Mouse (Mus musculus) hindbrain, embryonic 10.5 days (tissue): ENCODE results near the gene Ss18l2. TPM values are rescaled to one million over a fixed set of nuclear protein-coding genes. Genes with fewer than 3 reads are reported as not detected.

ENCODE experiments used
- polyA plus RNA-seq: library from polyadenylated mRNA; unstranded; fragments of >200 nt; fragmentation: Nextera tagmentation; extraction: Ambion mirVana; gene quantifications from 2 replicates; pipeline ENCODE4 v1.2.1, GENCODE M21; 2016

The Ss18l2 gene
- polyA plus RNA-seq, 1 experiment from 2014 or later = 112 TPM

Other genes starting within 250 kb of the Ss18l2 start
- 1.7 and 2.4 TPM in 2 replicates for gene Cck, start 214.6 kb upstream of the Ss18l2 start, polyA plus RNA-seq
- gene Lyzl4, start 68.2 kb upstream of the Ss18l2 start, polyA plus RNA-seq = not detected in 2 replicates
- gene Vipr1, start 67.6 kb upstream of the Ss18l2 start, polyA plus RNA-seq = 0.41 and 0.43 TPM in 2 replicates
- 17.8 and 18.2 TPM in 2 replicates for gene Sec22c, start 4.8 kb upstream of the Ss18l2 start, polyA plus RNA-seq
- 45.9 and 57.6 TPM in 2 replicates for gene Nktr, start 8.8 kb downstream of the Ss18l2 start, polyA plus RNA-seq
- gene Zfp651, start 49.0 kb downstream of the Ss18l2 start, polyA plus RNA-seq = 5.5 and 8.4 TPM in 2 replicates
- gene Klhl40, start 67.3 kb downstream of the Ss18l2 start, polyA plus RNA-seq = 0.06 and 0.16 TPM in 2 replicates
- gene Hhatl, start 82.2 kb downstream of the Ss18l2 start, polyA plus RNA-seq = not detected in 2 replicates
- 2.6 and 2.7 TPM in 2 replicates for gene Ccdc13, start 129.1 kb downstream of the Ss18l2 start, polyA plus RNA-seq
- 201 and 236 TPM in 2 replicates for gene Higd1a, start 148.0 kb downstream of the Ss18l2 start, polyA plus RNA-seq
- 0.51 and 0.89 TPM in 2 replicates for gene Ackr2, start 188.0 kb downstream of the Ss18l2 start, polyA plus RNA-seq
- not detected in 2 replicates for gene Cyp8b1, start 206.0 kb downstream of the Ss18l2 start, polyA plus RNA-seq
- gene Fam198a, start 240.7 kb downstream of the Ss18l2 start, polyA plus RNA-seq = 0.52 and 0.70 TPM in 2 replicates